Mouse (Mus musculus) myocyte (in vitro differentiated cells): Measurements from ENCODE around the gene Mn1. TPM values are rescaled to one million over a fixed set of nuclear protein-coding genes. Genes with fewer than 3 reads are reported as not detected.

Experiments used
- H3K27me3 ChIP-seq: one replicate; pipeline ENCODE4 v1.6.1; 2011; ENCODE audit not compliant: control insufficient read depth, insufficient read depth, insufficient read length
- H3K36me3 ChIP-seq: one replicate; pipeline ENCODE4 v1.6.1; 2011; ENCODE audit not compliant: control insufficient read depth, insufficient read depth
- H3K4me2 ChIP-seq: one replicate; pipeline ENCODE4 v1.6.1; 2011; ENCODE audit warnings: low read depth, control low read depth
- H3K4me3 ChIP-seq: one replicate; pipeline ENCODE4 v1.5.1; 2011; ENCODE audit warnings: mild to moderate bottlenecking, control low read depth, moderate library complexity
- H3K79me2 ChIP-seq: one replicate; pipeline ENCODE4 v1.6.1; 2011; ENCODE audit not compliant: control insufficient read depth, insufficient read depth
- H3ac ChIP-seq: one replicate; pipeline ENCODE4 v1.6.1; 2011; ENCODE audit not compliant: control insufficient read depth, insufficient read length
- CEBPB ChIP-seq: IDR thresholded peaks from 2 replicates; pipeline ENCODE4 v1.6.1; 2011; ENCODE audit warnings: mild to moderate bottlenecking, moderate library complexity; ENCODE audit not compliant: poor library complexity, insufficient read depth, severe bottlenecking
- E2F4 ChIP-seq: IDR thresholded peaks from one replicate; pipeline ENCODE4 v1.6.1; 2011; ENCODE audit warnings: mild to moderate bottlenecking, control low read depth, moderate library complexity; ENCODE audit not compliant: insufficient read depth
- MAX ChIP-seq: IDR thresholded peaks from one replicate; pipeline ENCODE4 v1.6.1; 2011; ENCODE audit warnings: low read depth, mild to moderate bottlenecking, control low read depth
- MYOD1 ChIP-seq, 3 experiments: IDR thresholded peaks; one replicate each; pipeline ENCODE4 v1.6.1; 2011; ENCODE audit warnings: control low read depth in 2 of 3, low read depth in 2 of 3, mild to moderate bottlenecking in 2 of 3, moderate library complexity in 1 of 3; ENCODE audit not compliant: insufficient read length in 2 of 3, control insufficient read depth in 1 of 3
- MYOG ChIP-seq, 3 experiments: IDR thresholded peaks; one replicate each; pipeline ENCODE4 v1.6.1; 2011; ENCODE audit warnings: control low read depth in 2 of 3, low read depth in 2 of 3, mild to moderate bottlenecking in 2 of 3; ENCODE audit not compliant: insufficient read length in 2 of 3, control insufficient read depth in 1 of 3, insufficient read depth in 1 of 3
- POLR2A ChIP-seq: IDR thresholded peaks from one replicate; pipeline ENCODE4 v1.6.1; 2011; ENCODE audit warnings: low read depth, mild to moderate bottlenecking, control low read depth, moderate library complexity; ENCODE audit not compliant: insufficient read length
- POLR2AphosphoS2 ChIP-seq: IDR thresholded peaks from one replicate; pipeline ENCODE4 v1.6.1; 2011; ENCODE audit warnings: low read depth, control low read depth; ENCODE audit not compliant: insufficient read length
- REST ChIP-seq: IDR thresholded peaks from one replicate; pipeline ENCODE4 v1.6.1; 2011; ENCODE audit warnings: mild to moderate bottlenecking, control low read depth, moderate library complexity; ENCODE audit not compliant: insufficient read depth, insufficient read length
- SRF ChIP-seq: IDR thresholded peaks from one replicate; pipeline ENCODE4 v1.6.1; 2011; ENCODE audit warnings: low read depth; ENCODE audit not compliant: control insufficient read depth, insufficient read length
- TCF12 ChIP-seq: IDR thresholded peaks from one replicate; pipeline ENCODE4 v1.6.1; 2011; ENCODE audit warnings: mild to moderate bottlenecking, control low read depth; ENCODE audit not compliant: poor library complexity, insufficient read depth, severe bottlenecking
- TCF3 ChIP-seq: IDR thresholded peaks from one replicate; pipeline ENCODE4 v1.6.1; 2011; ENCODE audit warnings: low read depth, control low read depth; ENCODE audit not compliant: insufficient read length
- USF1 ChIP-seq: IDR thresholded peaks from one replicate; pipeline ENCODE4 v1.6.1; 2011; ENCODE audit warnings: low read depth, mild to moderate bottlenecking, control low read depth, moderate library complexity
- polyA plus RNA-seq: library from polyadenylated mRNA; unstranded; fragments of >200 nt; fragmentation: generic; extraction: Trizol; gene quantifications from one replicate; pipeline ENCODE4 v1.2.1, GENCODE M21; 2012; ENCODE audit warnings: missing spikeins

The Mn1 gene
- polyA plus RNA-seq, 1 experiment, result 0.02 TPM

DNA sequence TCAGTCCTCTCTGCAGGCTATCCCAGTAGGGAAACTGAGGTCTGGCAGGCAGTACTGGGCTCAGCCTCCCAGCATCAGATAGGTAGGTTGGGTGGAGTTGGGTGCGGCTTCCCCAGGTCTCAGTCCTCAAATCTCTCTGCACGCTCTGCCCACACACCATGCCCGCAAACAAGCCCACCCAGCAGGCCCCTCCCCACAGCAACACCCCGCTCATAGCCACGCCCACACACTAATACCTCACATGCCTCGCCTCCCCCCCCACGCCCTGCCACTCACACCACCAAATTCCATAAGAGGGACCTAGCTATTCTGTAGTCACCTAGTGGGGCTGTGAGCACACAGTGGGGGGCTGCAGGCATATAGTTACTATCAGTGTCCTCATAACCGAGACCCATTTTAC lies 21.7 kb downstream of the Mn1 start:
- Histone ChIP-seq H3K79me2 (no peaks in the 10 kb centered on the region), H3K27me3 (peaks cover 38% of the 10 kb centered on the region), H3K4me2 (no peak overlapping the region), H3K36me3 (no peaks in the 10 kb centered on the region), H3K4me3 (no peak overlapping the region), H3ac (no peak overlapping the region)
- TF ChIP-seq E2F4 (no peak), MYOD1 (IDR thresholded peaks at IDR 0.05; ENCODE audit: control insufficient read depth in 1 of 3, insufficient read length in 2 of 3, low read depth in 2 of 3) (no peak), CEBPB (no peak), POLR2AphosphoS2 (no peak), TCF12 (no peak), REST (no peak), USF1 (no peak), SRF (no peak), MAX (no peak), MYOG (IDR thresholded peaks at IDR 0.05; ENCODE audit: control insufficient read depth in 1 of 3, insufficient read depth in 1 of 3, insufficient read length in 2 of 3, low read depth in 2 of 3) (no peak), TCF3 (no peak), POLR2A (no peak)

- no peak overlapping the region for H3K4me3 ChIP-seq
- no peak overlapping the region for H3K4me2 ChIP-seq
- peaks cover 29% of the 10 kb centered on the region for H3K27me3 ChIP-seq
- TF ChIP-seq CEBPB (no peak), POLR2AphosphoS2 (no peak), E2F4 (no peak), MYOD1 (IDR thresholded peaks at IDR 0.05; ENCODE audit: control insufficient read depth in 1 of 3, insufficient read length in 2 of 3, low read depth in 2 of 3) (no peak), TCF3 (no peak), MYOG (IDR thresholded peaks at IDR 0.05; ENCODE audit: control insufficient read depth in 1 of 3, insufficient read depth in 1 of 3, insufficient read length in 2 of 3, low read depth in 2 of 3) (no peak)
- H3K79me2 ChIP-seq, result no peaks in the 10 kb centered on the region
- no peak overlapping the region for H3ac ChIP-seq
- H3K36me3 ChIP-seq, result no peaks in the 10 kb centered on the region
Observed at GRCm38 (mm10) chr5:111440264-111440663, 23.1 kb downstream of the Mn1 start.

GRCm38 (mm10) chr5:111442151-111442871 lies 25.1 kb downstream of the Mn1 start:
- no peak for TF ChIP-seq USF1
- TF ChIP-seq SRF, result no peak
- TF ChIP-seq POLR2A, result no peak
- TF ChIP-seq MYOG (IDR thresholded peaks at IDR 0.05; ENCODE audit: control insufficient read depth in 1 of 3, insufficient read depth in 1 of 3, insufficient read length in 2 of 3, low read depth in 2 of 3), result no peak
- H3ac ChIP-seq, result no peak overlapping the region
- H3K4me3 ChIP-seq, result no peak overlapping the region
- no peaks in the 10 kb centered on the region for H3K36me3 ChIP-seq
- no peaks in the 10 kb centered on the region for H3K79me2 ChIP-seq
- H3K4me2 ChIP-seq, result no peak overlapping the region
- H3K27me3 ChIP-seq, result peaks cover 28% of the 10 kb centered on the region

DNA sequence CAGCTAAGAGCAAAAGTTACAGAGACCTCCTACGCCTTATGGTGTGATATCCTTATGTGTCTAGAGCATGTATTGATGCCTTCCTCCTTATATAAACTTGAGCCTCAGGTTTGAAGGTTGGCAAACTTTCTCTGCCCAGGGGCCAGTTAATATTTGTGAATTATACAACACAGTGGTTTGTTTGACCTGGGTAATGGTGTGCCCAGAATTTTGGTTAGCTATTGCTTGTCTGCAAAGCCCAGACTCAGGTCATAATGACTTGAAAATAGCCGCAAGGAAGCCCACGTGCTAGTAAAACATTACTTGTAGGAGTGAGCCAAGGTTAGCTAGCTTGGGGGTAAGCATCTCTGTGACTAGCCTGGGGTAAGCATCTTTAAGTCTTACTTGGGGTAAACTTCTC lies 26.5 kb downstream of the Mn1 start:
- H3K79me2 ChIP-seq, result no peaks in the 10 kb centered on the region
- H3K36me3 ChIP-seq, result no peaks in the 10 kb centered on the region
- no peak overlapping the region for H3K4me3 ChIP-seq
- H3ac ChIP-seq, result no peak overlapping the region
- H3K4me2 ChIP-seq, result no peak overlapping the region
- peaks cover 31% of the 10 kb centered on the region for H3K27me3 ChIP-seq
- no peak for TF ChIP-seq REST
- TF ChIP-seq MYOG (IDR thresholded peaks at IDR 0.05; ENCODE audit: control insufficient read depth in 1 of 3, insufficient read depth in 1 of 3, insufficient read length in 2 of 3, low read depth in 2 of 3), result no peak
- TF ChIP-seq TCF12, result no peak
- no peak for TF ChIP-seq MYOD1 (IDR thresholded peaks at IDR 0.05; ENCODE audit: control insufficient read depth in 1 of 3, insufficient read length in 2 of 3, low read depth in 2 of 3)
- no peak for TF ChIP-seq USF1
- TF ChIP-seq E2F4, result no peak
- TF ChIP-seq CEBPB, result no peak
- no peak for TF ChIP-seq TCF3
- TF ChIP-seq POLR2A, result no peak
- TF ChIP-seq SRF, result no peak
- TF ChIP-seq MAX, result no peak
- no peak for TF ChIP-seq POLR2AphosphoS2

DNA sequence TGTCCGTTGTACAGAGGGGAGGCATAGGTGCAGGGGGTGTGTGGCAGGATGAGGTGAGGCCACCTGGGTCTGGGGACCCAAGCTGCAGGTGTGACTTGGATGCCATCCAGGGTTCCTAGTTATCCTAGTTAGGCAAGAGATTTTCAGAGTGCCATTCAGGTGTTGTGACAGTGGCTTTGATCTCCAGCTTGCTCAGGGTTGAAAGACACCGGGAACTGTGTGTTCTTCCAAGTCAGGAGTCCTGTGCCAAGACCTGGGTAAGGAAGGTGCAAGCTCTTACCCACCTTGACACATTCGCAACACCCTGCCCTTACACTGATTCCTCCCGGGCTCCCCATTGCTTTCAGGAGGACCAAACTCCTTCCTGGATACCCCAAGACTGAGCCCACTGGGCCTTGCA lies 27.2 kb downstream of the Mn1 start:
- Histone ChIP-seq H3K4me2 (no peak overlapping the region), H3K79me2 (no peaks in the 10 kb centered on the region), H3K36me3 (no peaks in the 10 kb centered on the region), H3K27me3 (peaks cover 34% of the 10 kb centered on the region), H3ac (no peak overlapping the region), H3K4me3 (no peak overlapping the region)
- TF ChIP-seq USF1 (no peak), SRF (no peak), MYOD1 (IDR thresholded peaks at IDR 0.05; ENCODE audit: control insufficient read depth in 1 of 3, insufficient read length in 2 of 3, low read depth in 2 of 3) (no peak), E2F4 (no peak), REST (no peak), MAX (no peak)
